Mouse (Mus musculus) layer of hippocampus, adult 11-12 months (tissue): ENCODE data around the gene Pim3.
"Not testable (repeated sequence)": the region's sequence is repeated elsewhere in the genome, so short reads cannot be mapped to it uniquely, and the experiment has no call there.

ENCODE experiments used
- DNase-seq: peaks from one replicate; pipeline ENCODE4 v3.0.0; 2022; ENCODE audit warnings: low spot score

Pim3 gene

GRCm38 (mm10) chr15:88861772-88862622, at the start of gene Pim3:
Gene Pim3 (plus strand): TSS chr15:88862186.
- peak; percentile 98 for DNase-seq

- no peak for DNase-seq
Observed at GRCm38 (mm10) chr15:88813262-88813661, 48.7 kb upstream of the Pim3 start.

GRCm38 (mm10) chr15:88813873-88814272, 48.1 kb upstream of the Pim3 start:
- DNase-seq = not testable (repeated sequence)

GRCm38 (mm10) chr15:88814411-88815047, 47.5 kb upstream of the Pim3 start:
- no peak for DNase-seq

GRCm38 (mm10) chr15:88815196-88815700, 46.7 kb upstream of the Pim3 start:
- no peak for DNase-seq

- peak; percentile 100 for DNase-seq
Observed at GRCm38 (mm10) chr15:88819026-88819905, 42.7 kb upstream of the Pim3 start, which contains the start of the genes Alg12 and Creld2. Gene Alg12 (minus strand): TSS chr15:88819318. Gene Creld2 (plus strand): TSS chr15:88819646.

- DNase-seq = no peak
Observed at GRCm38 (mm10) chr15:88819906-88820303, 42.1 kb upstream of the Pim3 start.

- no peak for DNase-seq
Observed at GRCm38 (mm10) chr15:88821403-88821802, 40.6 kb upstream of the Pim3 start.

GRCm38 (mm10) chr15:88822513-88822912, 39.5 kb upstream of the Pim3 start:
- DNase-seq = no peak

- DNase-seq = no peak
Observed at GRCm38 (mm10) chr15:88823376-88823775, 38.6 kb upstream of the Pim3 start.

- no peak for DNase-seq
Observed at GRCm38 (mm10) chr15:88827466-88827865, 34.5 kb upstream of the Pim3 start.

GRCm38 (mm10) chr15:88827991-88828799, 33.8 kb upstream of the Pim3 start:
- peak; percentile 58 for DNase-seq

GRCm38 (mm10) chr15:88828800-88829705, 32.9 kb upstream of the Pim3 start:
- DNase-seq = peak; percentile 91

GRCm38 (mm10) chr15:88829791-88830440, 32.1 kb upstream of the Pim3 start:
- no peak for DNase-seq

GRCm38 (mm10) chr15:88830696-88831095, 31.3 kb upstream of the Pim3 start:
- DNase-seq = no peak

GRCm38 (mm10) chr15:88831482-88831881, 30.5 kb upstream of the Pim3 start:
- no peak for DNase-seq

GRCm38 (mm10) chr15:88832536-88832935, 29.4 kb upstream of the Pim3 start:
- DNase-seq = no peak

- DNase-seq = no peak
Observed at GRCm38 (mm10) chr15:88836031-88836430, 26.0 kb upstream of the Pim3 start.

- no peak for DNase-seq
Observed at GRCm38 (mm10) chr15:88836571-88836970, 25.4 kb upstream of the Pim3 start.
